Mouse (Mus musculus) megakaryocyte, embryonic 14.5 days (primary cell): ENCODE data around the gene Usp19.

Source experiments
- FLI1 ChIP-seq: IDR thresholded peaks from 2 replicates; pipeline ENCODE4 v1.6.1; 2012; ENCODE audit warnings: low read length, inconsistent platforms, mixed read lengths
- GATA1 ChIP-seq: IDR thresholded peaks from 3 replicates; pipeline ENCODE4 v1.6.1; 2012; ENCODE audit warnings: mixed read lengths, low read length, inconsistent platforms, borderline replicate concordance

DNA sequence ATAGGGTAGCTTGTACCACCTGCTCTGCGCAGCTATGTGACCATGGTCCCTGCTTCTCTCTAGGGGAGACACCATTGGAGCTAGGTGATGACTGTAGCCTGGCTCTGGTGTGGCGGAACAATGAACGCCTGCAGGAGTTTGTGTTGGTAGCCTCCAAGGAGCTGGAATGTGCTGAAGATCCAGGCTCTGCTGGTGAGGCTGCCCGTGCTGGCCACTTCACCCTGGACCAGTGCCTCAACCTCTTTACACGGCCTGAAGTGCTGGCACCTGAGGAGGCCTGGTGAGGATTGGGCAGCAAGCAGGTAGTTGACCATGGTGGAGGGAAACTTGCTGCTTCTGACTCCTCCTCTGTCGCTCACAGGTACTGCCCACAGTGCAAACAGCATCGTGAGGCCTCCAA, 8.8 kb downstream of the Usp19 start:
- TF ChIP-seq GATA1: no peak
- no peak for TF ChIP-seq FLI1
